15 mouse cellular contexts compared by ENCODE assay signal in the genomic region with DNA sequence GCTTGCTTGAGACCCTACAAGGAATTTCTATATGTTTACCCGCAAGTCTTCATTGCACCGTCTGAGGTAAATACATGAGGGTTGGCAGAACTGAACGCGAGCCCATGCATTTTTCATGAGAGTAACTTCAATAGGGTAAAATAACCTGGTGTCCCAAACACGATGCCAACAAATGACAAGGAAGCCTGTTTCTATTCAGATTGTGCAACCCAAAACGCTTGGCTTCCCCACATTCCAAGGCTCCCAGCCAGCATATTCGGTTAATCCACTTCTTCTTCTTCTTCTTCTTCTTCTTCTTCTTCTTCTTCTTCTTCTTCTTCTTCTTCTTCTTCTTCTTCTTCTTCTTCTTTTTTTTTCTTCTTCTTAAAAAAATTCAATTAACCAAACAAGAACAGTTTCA.
"Had no signal": no experiment of that assay in that cellular context is flagged by ENCODE, and none has a peak within 500 bp of the region (broad histone marks: within the 10 kb centered on the region; RNA-seq: fewer than 3 reads in every experiment).

No protein-coding gene starts in this region.

- H3K36me3 ChIP-seq: limb, embryonic 12.5 days; liver, embryonic 13.5 days; midbrain, embryonic 15.5 days; neural tube, embryonic 13.5 days had no signal

- H3K9me3 ChIP-seq: limb, embryonic 12.5 days; liver, embryonic 13.5 days; midbrain, embryonic 15.5 days; neural tube, embryonic 13.5 days had no signal

- H3K4me2 ChIP-seq: limb, embryonic 12.5 days; liver, embryonic 13.5 days; midbrain, embryonic 15.5 days; neural tube, embryonic 13.5 days had no signal

- DNase-seq: kidney, postnatal 10 days; kidney, postnatal 4 days; liver; liver, embryonic 13.5 days; liver, postnatal 0 days; retina, postnatal 1 day; right cerebral cortex, postnatal 4 days; spleen, adult 18-20 months; thymus, adult 18-20 months; thymus, postnatal 14 days had no signal

- H3K9ac ChIP-seq: limb, embryonic 12.5 days; liver, embryonic 13.5 days; liver, postnatal 0 days; midbrain, embryonic 15.5 days; neural tube, embryonic 13.5 days had no signal

- H3K4me1 ChIP-seq: midbrain, embryonic 15.5 days; neural tube, embryonic 13.5 days had no signal

- H3K4me3 ChIP-seq: layer of hippocampus, adult 2 months; limb, embryonic 12.5 days; liver, embryonic 13.5 days; midbrain, embryonic 15.5 days; neural tube, embryonic 13.5 days had no signal

- H3K27me3 ChIP-seq: limb, embryonic 12.5 days; liver, embryonic 13.5 days; midbrain, embryonic 15.5 days; neural tube, embryonic 13.5 days had no signal

- H3K27ac ChIP-seq: layer of hippocampus, adult 2 months; limb, embryonic 12.5 days; liver, embryonic 13.5 days; midbrain, embryonic 15.5 days; neural tube, embryonic 13.5 days had no signal

- ATAC-seq: liver, postnatal 0 days; lung, postnatal 0 days; midbrain, embryonic 15.5 days had no signal
